Mouse (Mus musculus) myocyte (in vitro differentiated cells): Measurements from ENCODE around the gene Fundc2.

Source experiments
- CEBPB ChIP-seq: IDR thresholded peaks from 2 replicates; pipeline ENCODE4 v1.6.1; 2011; ENCODE audit warnings: mild to moderate bottlenecking, moderate library complexity; ENCODE audit not compliant: poor library complexity, insufficient read depth, severe bottlenecking
- E2F4 ChIP-seq: IDR thresholded peaks from one replicate; pipeline ENCODE4 v1.6.1; 2011; ENCODE audit warnings: mild to moderate bottlenecking, control low read depth, moderate library complexity; ENCODE audit not compliant: insufficient read depth
- MAX ChIP-seq: IDR thresholded peaks from one replicate; pipeline ENCODE4 v1.6.1; 2011; ENCODE audit warnings: low read depth, mild to moderate bottlenecking, control low read depth
- MYOD1 ChIP-seq, 3 experiments: IDR thresholded peaks; one replicate each; pipeline ENCODE4 v1.6.1; 2011; ENCODE audit warnings: control low read depth in 2 of 3, low read depth in 2 of 3, mild to moderate bottlenecking in 2 of 3, moderate library complexity in 1 of 3; ENCODE audit not compliant: insufficient read length in 2 of 3, control insufficient read depth in 1 of 3
- MYOG ChIP-seq, 3 experiments: IDR thresholded peaks; one replicate each; pipeline ENCODE4 v1.6.1; 2011; ENCODE audit warnings: control low read depth in 2 of 3, low read depth in 2 of 3, mild to moderate bottlenecking in 2 of 3; ENCODE audit not compliant: insufficient read length in 2 of 3, control insufficient read depth in 1 of 3, insufficient read depth in 1 of 3
- POLR2A ChIP-seq: IDR thresholded peaks from one replicate; pipeline ENCODE4 v1.6.1; 2011; ENCODE audit warnings: low read depth, mild to moderate bottlenecking, control low read depth, moderate library complexity; ENCODE audit not compliant: insufficient read length
- TCF12 ChIP-seq: IDR thresholded peaks from one replicate; pipeline ENCODE4 v1.6.1; 2011; ENCODE audit warnings: mild to moderate bottlenecking, control low read depth; ENCODE audit not compliant: poor library complexity, insufficient read depth, severe bottlenecking
- USF1 ChIP-seq: IDR thresholded peaks from one replicate; pipeline ENCODE4 v1.6.1; 2011; ENCODE audit warnings: low read depth, mild to moderate bottlenecking, control low read depth, moderate library complexity

GRCm38 (mm10) chrX:75415936-75416785 is 34.0 kb downstream of the Fundc2 start, which contains the start of the genes Cmc4, Mtcp1 and Brcc3:
- TF ChIP-seq POLR2A, result peak; percentile 85
- no peak for TF ChIP-seq USF1
- no peak for TF ChIP-seq MYOD1 (IDR thresholded peaks at IDR 0.05; ENCODE audit: control insufficient read depth in 1 of 3, insufficient read length in 2 of 3, low read depth in 2 of 3)
- no peak for TF ChIP-seq TCF12
- no peak for TF ChIP-seq E2F4
- no peak for TF ChIP-seq MYOG (IDR thresholded peaks at IDR 0.05; ENCODE audit: control insufficient read depth in 1 of 3, insufficient read depth in 1 of 3, insufficient read length in 2 of 3, low read depth in 2 of 3)
- TF ChIP-seq CEBPB, result no peak
- TF ChIP-seq MAX, result no peak
